Mouse (Mus musculus) embryonic stem cell, embryonic (primary cell): ENCODE measurements around the gene Ddx50.

ENCODE experiments used
- CTCF ChIA-PET, 4 experiments: fragments of 300-600 bp in 2 of 4; fragments of 350-600 bp in 2 of 4; sonication (Branson Sonifier 250); formaldehyde crosslinking; loops; one replicate each; lab custom pipeline; 2022; ENCODE audit warnings: inconsistent platforms in 2 of 4; lab: Charles Lee
- POLR2A ChIA-PET, 4 experiments: fragments of 300-600 bp in 2 of 4; fragments of 350-600 bp in 2 of 4; sonication (Branson Sonifier 250); formaldehyde crosslinking; loops; one replicate each; lab custom pipeline; 2022; ENCODE audit warnings: antibody characterized with exemption in 4 of 4, inconsistent platforms in 1 of 4; lab: Charles Lee

Gene Ddx50

DNA sequence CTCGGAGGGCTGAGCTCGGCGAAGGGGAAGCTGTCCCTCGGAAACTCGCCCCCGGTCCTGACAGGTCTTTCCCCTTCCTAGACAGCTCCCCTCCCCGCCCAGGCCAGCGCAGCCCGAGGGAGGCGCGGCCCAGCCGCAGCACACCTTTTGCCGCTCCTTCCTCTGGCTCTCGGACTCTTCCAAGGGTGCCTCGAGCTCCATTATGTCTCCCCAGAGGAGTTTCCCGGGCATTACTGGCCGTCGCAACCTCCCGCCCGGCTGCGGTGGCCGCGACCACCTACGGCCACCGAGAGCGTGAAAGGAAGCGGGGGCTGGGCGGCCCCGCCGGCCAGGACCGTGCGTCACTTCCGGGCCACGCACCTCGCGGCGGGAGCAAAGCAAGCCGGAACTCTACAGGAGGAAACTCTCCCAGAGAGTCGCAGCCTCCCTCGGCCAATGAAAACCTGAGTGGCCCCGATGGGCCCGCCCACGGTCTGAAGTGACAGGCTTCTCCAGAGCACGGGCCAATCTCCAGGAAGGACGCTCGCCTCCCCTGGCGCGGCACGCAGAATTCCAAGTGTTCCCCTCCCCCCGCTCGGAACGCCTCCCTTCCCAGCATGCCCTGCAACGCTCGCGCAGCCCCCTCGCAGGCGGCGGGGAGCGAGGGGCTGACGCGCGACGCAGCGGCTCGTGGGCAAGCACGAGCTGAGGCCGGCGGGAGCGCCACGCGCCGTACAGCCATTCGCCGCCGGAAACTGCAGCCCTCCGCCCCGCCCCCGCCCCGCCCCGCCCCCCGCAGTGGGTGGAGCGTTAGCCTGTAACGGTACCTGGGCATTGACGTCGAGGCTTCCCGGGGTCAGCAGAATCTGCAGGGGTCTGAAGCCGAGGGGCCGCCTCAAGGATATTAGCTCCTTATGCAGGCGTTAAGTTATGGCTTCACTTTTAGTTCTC lies at the start of gene Ddx50:
Gene Ddx50 (minus strand): TSS at position 338 of the 930 bp plus-strand sequence.
- CTCF ChIA-PET, result interaction anchor here in 3 of 4 experiments (0.5 to 1.1 kb wide), 7 partner anchors 26 to 1301 kb away, joined by 3 to 7 read pairs (median 3); no protein-coding TSS in a partner anchor

DNA sequence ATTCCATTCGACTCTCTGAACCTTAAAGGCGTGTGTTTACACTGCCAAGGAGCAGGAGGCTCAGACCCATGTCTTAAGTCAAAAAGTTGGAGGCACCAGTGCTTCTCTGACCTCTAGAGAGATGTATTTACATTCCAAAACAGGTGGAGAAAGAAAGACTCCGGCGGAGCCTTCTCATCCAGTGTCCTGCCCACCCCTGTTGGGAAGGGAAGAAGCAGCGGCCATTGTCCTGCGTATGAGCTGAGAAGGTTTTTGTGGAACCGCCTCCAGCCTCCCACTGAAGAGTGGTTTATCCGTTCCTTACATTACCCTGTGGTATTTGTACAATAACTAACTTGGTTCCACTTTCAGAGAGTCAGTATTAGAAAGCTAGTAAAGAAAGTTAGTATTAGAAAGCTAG lies 41.8 kb upstream of the Ddx50 start:
- CTCF ChIA-PET, result interaction anchor here (0.6 to 1.7 kb wide), 9 partner anchors 10 to 432 kb away, joined by 3 to 7 read pairs (median 3); no protein-coding TSS in a partner anchor

More for the DNA sequence above, at the start of gene Ddx50:
- POLR2A ChIA-PET, result interaction anchor here (0.6 to 6.2 kb wide), 50 partner anchors 10 to 1199 kb away, joined by 3 to 52 read pairs (median 4); partner anchors contain the start of genes Ccar1 (in 2 of the 4), Ddx21 (in 2 of the 4), Kif1bp (in 2 of the 4) and Vps26a (in 2 of the 4)

GRCm38 (mm10) chr10:62692244-62692643 lies 41.2 kb upstream of the Ddx50 start:
- POLR2A ChIA-PET, result interaction anchor here in 3 of 4 experiments (0.6 to 1.9 kb wide), 12 partner anchors 9 to 444 kb away, joined by 3 to 7 read pairs (median 4); partner anchors contain the start of genes Ccar1 (in 1 of the 3) and Ddx50 (in 1 of the 3)
- CTCF ChIA-PET, result interaction anchor here (0.6 to 1.7 kb wide), 10 partner anchors 9 to 484 kb away, joined by 3 to 7 read pairs (median 4); no protein-coding TSS in a partner anchor

More for the DNA sequence above, 41.8 kb upstream of the Ddx50 start:
- POLR2A ChIA-PET, result interaction anchor here in 2 of 4 experiments (0.6 to 1.7 kb wide), 5 partner anchors 42 to 456 kb away, joined by 3 to 7 read pairs (median 5); partner anchors contain the start of gene Ddx50 (in 1 of the 2)

DNA sequence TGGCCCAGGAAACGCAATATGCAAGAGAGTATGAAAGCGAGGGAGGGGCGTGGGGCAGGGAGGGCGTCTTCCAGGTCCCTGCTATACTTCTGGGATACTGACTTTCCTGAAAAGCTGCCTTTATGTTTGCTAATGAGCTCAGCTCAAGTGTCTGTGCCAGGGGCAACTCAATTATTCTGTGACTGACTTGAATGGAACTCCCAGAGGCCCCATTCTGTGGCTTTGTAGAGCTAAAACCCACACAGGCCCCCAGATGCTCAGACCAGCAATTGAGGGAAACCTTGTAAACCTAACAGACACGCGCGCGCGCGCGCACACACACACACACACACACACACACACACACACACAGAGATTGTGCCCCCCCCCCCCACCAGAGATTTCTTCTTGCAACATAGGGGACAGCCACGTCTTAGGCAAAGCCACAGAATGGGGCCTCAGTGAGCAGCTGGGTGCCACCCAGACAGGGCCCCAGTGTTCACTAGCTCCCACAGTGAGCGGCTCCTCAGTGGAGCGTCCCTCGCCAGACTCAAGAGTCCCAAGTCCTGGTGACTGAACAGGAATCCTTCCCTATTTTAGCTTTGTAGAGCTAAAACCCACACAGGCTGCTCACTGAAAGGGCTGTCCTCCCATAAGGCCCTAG lies 36.1 kb upstream of the Ddx50 start:
- ChIA-PET CTCF (interaction anchor here (0.6 to 0.8 kb wide), 4 partner anchors 25 to 509 kb away, joined by 3 to 9 read pairs (median 4); no protein-coding TSS in a partner anchor), POLR2A (interaction anchor here in 3 of 4 experiments (0.6 to 1.0 kb wide), 11 partner anchors 10 to 1445 kb away, joined by 3 to 5 read pairs (median 3); no protein-coding TSS in a partner anchor)

DNA sequence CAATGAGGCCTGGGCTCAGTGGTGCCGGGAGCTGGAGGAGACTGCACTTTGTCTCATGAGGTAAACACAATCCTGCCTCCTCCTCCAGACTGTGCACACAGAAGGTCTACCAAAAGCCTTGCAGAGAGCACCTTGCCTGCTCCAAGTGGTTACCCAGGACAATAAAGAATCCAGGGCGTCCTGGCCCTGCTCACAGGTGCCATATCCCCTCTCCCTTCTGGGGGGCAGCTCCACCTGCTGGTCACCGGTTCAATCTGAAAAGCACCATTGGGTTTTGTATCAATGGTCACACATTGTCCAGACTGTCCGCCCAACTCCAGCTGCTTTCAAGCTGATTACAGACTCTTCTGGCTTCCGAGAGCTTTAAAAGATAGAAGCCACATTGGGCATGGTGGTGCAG lies 32.0 kb upstream of the Ddx50 start:
- POLR2A ChIA-PET, result interaction anchor here in 3 of 4 experiments (0.6 to 1.8 kb wide), 13 partner anchors 9 to 210 kb away, joined by 3 to 7 read pairs (median 3); partner anchors contain the start of genes Ccar1 (in 1 of the 3) and Ddx50 (in 1 of the 3)
- CTCF ChIA-PET, result interaction anchor here (0.5 to 1.9 kb wide), 28 partner anchors 9 to 695 kb away, joined by 3 to 7 read pairs (median 3); partner anchors contain the start of genes Kif1bp (in 1 of the 4) and Rufy2 (in 1 of the 4)

GRCm38 (mm10) chr10:62679833-62680232 lies 28.8 kb upstream of the Ddx50 start:
- ChIA-PET CTCF (interaction anchor here in 2 of 4 experiments (0.7 to 2.4 kb wide), 5 partner anchors 21 to 179 kb away, joined by 3 to 6 read pairs (median 5); partner anchors contain the start of gene Ddx50 (in 1 of the 2)), POLR2A (interaction anchor here in 2 of 4 experiments (0.6 to 1.8 kb wide), 3 partner anchors 28 to 800 kb away, joined by 3 to 6 read pairs (median 5); partner anchors contain the start of gene Ddx21 (in 1 of the 2))

GRCm38 (mm10) chr10:62677329-62677728 lies 26.3 kb upstream of the Ddx50 start:
- CTCF ChIA-PET, result interaction anchor here in 1 of 4 experiments (0.6 to 1.1 kb wide), 2 partner anchors 27 to 339 kb away, joined by 3 to 7 read pairs; no protein-coding TSS in a partner anchor
- POLR2A ChIA-PET, result interaction anchor here in 1 of 4 experiments (1.2 kb wide), 2 partner anchors 10 to 14 kb away, joined by 3 read pairs; no protein-coding TSS in a partner anchor

- ChIA-PET CTCF (interaction anchor here in 1 of 4 experiments (1.7 kb wide), 1 partner anchor 127 kb away, joined by 5 read pairs; no protein-coding TSS in a partner anchor), POLR2A (interaction anchor here in 1 of 4 experiments (1.3 to 1.5 kb wide), 2 partner anchors 15 to 24 kb away, joined by 3 to 5 read pairs; no protein-coding TSS in a partner anchor)
Measured at GRCm38 (mm10) chr10:62676196-62676595, 25.2 kb upstream of the Ddx50 start.

GRCm38 (mm10) chr10:62672359-62672758 lies 21.3 kb upstream of the Ddx50 start:
- ChIA-PET CTCF (interaction anchor here in 3 of 4 experiments (0.6 to 1.0 kb wide), 3 partner anchors 11 to 57 kb away, joined by 3 to 4 read pairs (median 3); no protein-coding TSS in a partner anchor), POLR2A (interaction anchor here in 2 of 4 experiments (0.6 to 1.4 kb wide), 5 partner anchors 15 to 514 kb away, joined by 3 read pairs; partner anchors contain the start of gene Ddx50 (in 1 of the 2))

GRCm38 (mm10) chr10:62669245-62669644 lies 18.2 kb upstream of the Ddx50 start:
- ChIA-PET POLR2A (interaction anchor here in 2 of 4 experiments (0.7 to 1.0 kb wide), 3 partner anchors 19 to 76 kb away, joined by 3 to 5 read pairs (median 3); partner anchors contain the start of gene Ddx21 (in 1 of the 2)), CTCF (no interaction called here)

DNA sequence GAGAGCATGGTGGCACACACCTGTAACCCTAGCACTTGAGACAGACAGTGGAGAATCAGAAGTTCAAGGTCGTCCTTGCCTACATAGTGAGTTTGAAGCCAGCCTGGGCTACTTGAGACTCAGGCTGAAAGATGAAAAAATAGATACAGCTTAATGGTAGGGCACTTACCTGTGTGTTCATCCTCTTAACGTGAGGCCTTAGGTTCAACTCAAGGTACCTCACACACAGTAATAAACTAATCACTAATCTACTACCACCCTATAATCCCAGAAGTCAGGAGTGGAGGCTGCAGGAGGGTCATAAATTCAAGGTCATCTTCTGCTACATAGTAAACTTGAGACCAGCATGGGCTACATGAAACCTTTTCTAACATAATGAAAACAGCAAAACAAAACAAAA lies 17.4 kb upstream of the Ddx50 start:
- ChIA-PET CTCF (no interaction called here), POLR2A (interaction anchor here in 1 of 4 experiments (0.9 kb wide), 1 partner anchor 73 kb away, joined by 3 read pairs; no protein-coding TSS in a partner anchor)

- ChIA-PET CTCF (no interaction called here), POLR2A (interaction anchor here in 1 of 4 experiments (0.9 kb wide), 1 partner anchor 73 kb away, joined by 3 read pairs; no protein-coding TSS in a partner anchor)
Measured at GRCm38 (mm10) chr10:62668043-62668442, 17.0 kb upstream of the Ddx50 start.

- CTCF ChIA-PET, result interaction anchor here in 1 of 4 experiments (0.6 kb wide), 1 partner anchor 920 kb away, joined by 3 read pairs; no protein-coding TSS in a partner anchor
- POLR2A ChIA-PET, result interaction anchor here in 3 of 4 experiments (0.6 to 6.9 kb wide), 5 partner anchors 9 to 65 kb away, joined by 3 to 52 read pairs (median 3); partner anchors contain the start of genes Ddx21 (in 1 of the 3) and Ddx50 (in 1 of the 3)
Measured at GRCm38 (mm10) chr10:62664963-62665590, 14.1 kb upstream of the Ddx50 start.

DNA sequence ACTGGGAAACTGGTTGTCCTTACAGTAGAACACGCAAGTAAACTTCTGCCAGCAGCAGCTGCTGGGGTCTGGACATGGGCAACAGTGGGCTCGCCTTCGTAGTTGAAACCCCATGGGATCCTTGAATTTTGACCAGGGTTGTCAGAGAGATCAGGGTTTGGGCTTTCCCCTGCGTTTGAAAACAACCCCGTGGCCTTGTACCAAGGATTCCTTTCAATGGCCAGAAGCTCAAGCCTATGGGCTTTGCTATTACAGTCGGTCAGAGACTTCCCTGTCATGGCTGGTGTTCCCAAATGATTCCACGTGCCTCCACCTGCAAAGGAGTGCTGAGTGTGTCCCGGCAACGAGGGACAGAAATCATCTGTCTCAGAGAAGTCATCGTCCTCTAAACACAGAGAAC lies 13.2 kb upstream of the Ddx50 start:
- ChIA-PET POLR2A (interaction anchor here in 1 of 4 experiments (6.9 kb wide), 1 partner anchor 13 kb away, joined by 52 read pairs; the partner anchor contains the start of gene Ddx50), CTCF (no interaction called here)

- POLR2A ChIA-PET, result no interaction called here
- CTCF ChIA-PET, result no interaction called here
Measured at GRCm38 (mm10) chr10:62656711-62657110, 5.7 kb upstream of the Ddx50 start.

GRCm38 (mm10) chr10:62651961-62652360 lies 943 bp upstream of the Ddx50 start:
- POLR2A ChIA-PET, result interaction anchor here in 3 of 4 experiments (0.6 to 6.2 kb wide), 23 partner anchors 9 to 644 kb away, joined by 3 to 52 read pairs (median 5); partner anchors contain the start of genes Ddx21 (in 2 of the 3), Kif1bp (in 2 of the 3), 4930507D05Rik (in 1 of the 3) and Ccar1 (in 1 of the 3)
- CTCF ChIA-PET, result no interaction called here
